Comparison of ENCODE assay signal across 11 mouse cellular contexts in the genomic region with DNA sequence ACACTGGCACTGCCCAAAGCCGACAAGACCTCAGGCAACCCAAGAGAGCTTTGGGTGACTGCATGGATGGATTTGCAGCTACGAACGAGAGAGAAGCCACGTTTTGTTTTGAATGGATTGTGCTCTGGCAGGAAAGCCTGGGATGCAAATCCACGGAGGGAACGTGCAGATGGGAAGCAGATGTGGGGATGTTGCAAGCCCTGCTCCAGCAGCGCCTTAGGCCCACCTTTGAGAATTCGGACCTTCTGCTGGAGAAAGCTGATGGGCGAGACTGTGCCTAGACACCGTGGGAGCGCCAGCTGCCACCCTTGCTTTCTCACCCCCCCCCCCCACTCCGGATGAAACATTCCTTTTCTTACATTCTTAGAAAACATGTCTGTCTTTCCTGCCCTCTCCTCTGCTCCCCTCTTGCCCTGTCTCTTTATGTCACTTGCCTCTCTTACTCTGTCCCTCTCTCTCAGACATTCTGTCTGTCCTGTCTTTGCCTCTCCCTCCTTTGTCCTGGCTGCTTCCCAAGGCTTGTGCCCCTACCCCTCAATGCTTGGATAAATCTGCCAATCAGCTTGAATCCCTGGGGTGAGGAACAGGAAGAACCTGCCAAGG. TPM values are rescaled to one million over a fixed set of nuclear protein-coding genes. Genes with fewer than 3 reads are reported as not detected.
A peak's percentile ranks its signal among the peaks of the same experiment; 100 is the strongest.
DNase-seq lines count a peak whose midpoint lies in the region; ATAC-seq lines count a peak whose summit lies in the region.
"Had no signal": no experiment of that assay in that cellular context is flagged by ENCODE, and none has a peak within 500 bp of the region (broad histone marks: within the 10 kb centered on the region; RNA-seq: fewer than 3 reads in every experiment).

No protein-coding gene starts in this region.

- H3K27ac ChIP-seq in forebrain, embryonic 15.5 days (replicated peaks): peak overlapping the region; percentile 11; the same call in 1 of the 2 replicates
- H3K27ac ChIP-seq in hindbrain, embryonic 13.5 days: peak overlapping the region; percentile 62
- H3K27ac ChIP-seq in neural tube, embryonic 11.5 days (ENCODE audit: low read depth, low read length): 0 out of 2 replicates have a peak overlapping the region, but pooled peaks have one; percentile 27
- H3K27ac ChIP-seq in kidney, embryonic 16.5 days (ENCODE audit: low read length): no peak overlapping the region
- no peak overlapping the region for H3K27ac ChIP-seq in intestine, embryonic 16.5 days (ENCODE audit: low read length)
- H3K27ac ChIP-seq: layer of hippocampus, adult 2 months had no signal

- H3K4me3 ChIP-seq in forebrain, embryonic 15.5 days: no peak overlapping the region
- H3K4me3 ChIP-seq in hindbrain, embryonic 13.5 days: no peak overlapping the region
- H3K4me3 ChIP-seq in neural tube, embryonic 11.5 days (ENCODE audit: low read depth, low read length): no peak overlapping the region
- no peak overlapping the region for H3K4me3 ChIP-seq in kidney, embryonic 16.5 days (ENCODE audit: low read length)
- no peak overlapping the region for H3K4me3 ChIP-seq in intestine, embryonic 16.5 days (ENCODE audit: low read length)
- H3K4me3 ChIP-seq: erythroblast, embryonic 14.5 days; layer of hippocampus, adult 2 months; neural tube, embryonic 12.5 days had no signal

- no peaks in the 10 kb centered on the region for H3K36me3 ChIP-seq in forebrain, embryonic 15.5 days
- H3K36me3 ChIP-seq in hindbrain, embryonic 13.5 days: no peaks in the 10 kb centered on the region
- H3K36me3 ChIP-seq in neural tube, embryonic 11.5 days (ENCODE audit: control insufficient read depth, insufficient read depth, low read length): no peaks in the 10 kb centered on the region
- H3K36me3 ChIP-seq in kidney, embryonic 16.5 days (ENCODE audit: insufficient read depth, low read length): no peaks in the 10 kb centered on the region
- H3K36me3 ChIP-seq in intestine, embryonic 16.5 days (ENCODE audit: control insufficient read depth, insufficient read depth, low read length): no peaks in the 10 kb centered on the region
- H3K36me3 ChIP-seq: neural tube, embryonic 12.5 days had no signal

- 65% methylated on average over 11 of the region's 12 CpGs for WGBS in forebrain, embryonic 15.5 days
- 60% methylated on average over 12 of the region's 12 CpGs for WGBS in hindbrain, embryonic 13.5 days
- 61% methylated on average over 12 of the region's 12 CpGs for WGBS in neural tube, embryonic 11.5 days
- WGBS in kidney, embryonic 16.5 days: 75% methylated on average over 12 of the region's 12 CpGs
- WGBS in intestine, embryonic 16.5 days: 67% methylated on average over 12 of the region's 12 CpGs

- no peaks in the 10 kb centered on the region for H3K9me3 ChIP-seq in forebrain, embryonic 15.5 days
- no peaks in the 10 kb centered on the region for H3K9me3 ChIP-seq in hindbrain, embryonic 13.5 days
- H3K9me3 ChIP-seq in neural tube, embryonic 11.5 days (ENCODE audit: control insufficient read depth, low read length): no peaks in the 10 kb centered on the region
- no peaks in the 10 kb centered on the region for H3K9me3 ChIP-seq in kidney, embryonic 16.5 days (ENCODE audit: low read length)
- no peaks in the 10 kb centered on the region for H3K9me3 ChIP-seq in intestine, embryonic 16.5 days (ENCODE audit: control insufficient read depth, low read length)
- H3K9me3 ChIP-seq: neural tube, embryonic 12.5 days had no signal

- peak; percentile 13; the same call in 1 of the 2 replicates for ATAC-seq in forebrain, embryonic 15.5 days (replicated peaks)
- ATAC-seq in hindbrain, embryonic 13.5 days (ENCODE audit: low FRiP score): peak; percentile 74
- no peak for ATAC-seq in neural tube, embryonic 11.5 days (ENCODE audit: insufficient read depth, low FRiP score, low TSS enrichment)
- no peak for ATAC-seq in kidney, embryonic 16.5 days (ENCODE audit: low FRiP score, low TSS enrichment)
- no peak for ATAC-seq in intestine, embryonic 16.5 days

- H3K9ac ChIP-seq in forebrain, embryonic 15.5 days (replicated peaks): no peak overlapping the region
- H3K9ac ChIP-seq in hindbrain, embryonic 13.5 days: peak overlapping the region; percentile 13; the same call in 1 of the 2 replicates
- no peak overlapping the region for H3K9ac ChIP-seq in neural tube, embryonic 11.5 days (ENCODE audit: low read length)
- H3K9ac ChIP-seq in kidney, embryonic 16.5 days (replicated peaks; ENCODE audit: low read length): no peak overlapping the region
- no peak overlapping the region for H3K9ac ChIP-seq in intestine, embryonic 16.5 days (ENCODE audit: low read depth, low read length)
- H3K9ac ChIP-seq: neural tube, embryonic 12.5 days had no signal

- 0 out of 2 replicates have a peak, but pooled peaks cover 11% of the 10 kb centered on the region for H3K4me1 ChIP-seq in forebrain, embryonic 15.5 days
- peaks cover 13% of the 10 kb centered on the region for H3K4me1 ChIP-seq in hindbrain, embryonic 13.5 days (replicated peaks)
- no peaks in the 10 kb centered on the region for H3K4me1 ChIP-seq in neural tube, embryonic 11.5 days (ENCODE audit: control insufficient read depth, insufficient read depth, low read length)
- H3K4me1 ChIP-seq in kidney, embryonic 16.5 days (ENCODE audit: insufficient read depth, low read length): no peaks in the 10 kb centered on the region
- H3K4me1 ChIP-seq in intestine, embryonic 16.5 days (ENCODE audit: control insufficient read depth, insufficient read depth, low read length): no peaks in the 10 kb centered on the region

- no peaks in the 10 kb centered on the region for H3K27me3 ChIP-seq in forebrain, embryonic 15.5 days
- H3K27me3 ChIP-seq in hindbrain, embryonic 13.5 days: no peaks in the 10 kb centered on the region
- H3K27me3 ChIP-seq in neural tube, embryonic 11.5 days (ENCODE audit: control insufficient read depth, insufficient read depth, low read length): no peaks in the 10 kb centered on the region
- H3K27me3 ChIP-seq in kidney, embryonic 16.5 days (ENCODE audit: insufficient read depth, low read length): no peaks in the 10 kb centered on the region
- no peaks in the 10 kb centered on the region for H3K27me3 ChIP-seq in intestine, embryonic 16.5 days (replicated peaks; ENCODE audit: control insufficient read depth, insufficient read depth, low read length)
- H3K27me3 ChIP-seq: neural tube, embryonic 12.5 days had no signal

- DNase-seq in gastrocnemius, adult 18-20 months (ENCODE audit: low spot score): peak; percentile 52
- DNase-seq in gastrocnemius, postnatal 10 days: no peak
- DNase-seq in neural tube, embryonic 11.5 days (ENCODE audit: low spot score): no peak
- DNase-seq in layer of hippocampus, adult 8-10 months (ENCODE audit: low spot score in 2 of 2): no peak

- H3K4me2 ChIP-seq in forebrain, embryonic 15.5 days (replicated peaks): no peak overlapping the region
- H3K4me2 ChIP-seq in hindbrain, embryonic 13.5 days: no peak overlapping the region
- H3K4me2 ChIP-seq in neural tube, embryonic 11.5 days (ENCODE audit: low read depth): no peak overlapping the region
- no peak overlapping the region for H3K4me2 ChIP-seq in kidney, embryonic 16.5 days (replicated peaks; ENCODE audit: low read depth, low read length)
- H3K4me2 ChIP-seq in intestine, embryonic 16.5 days (ENCODE audit: low read depth, low read length): no peak overlapping the region
- H3K4me2 ChIP-seq: neural tube, embryonic 12.5 days had no signal

RNA-seq across cellular contexts. Expression of gene Ltbp2, which starts 30.8 kb away (rescaled TPM):
- 1 to 10 TPM; 2.6 to 3.1 TPM for total RNA-seq in gastrocnemius, adult 18-20 months (2021)
- total RNA-seq in gastrocnemius, postnatal 10 days (2021): 1 to 10 TPM; 1.9 to 2.5 TPM
- 0.15 and 0.33 TPM in 2 replicates for polyA plus RNA-seq in forebrain, embryonic 15.5 days (2015; fragmentation: Nextera tagmentation; extraction: Ambion mirVana)
- 0.14 and 0.31 TPM in 2 replicates for polyA plus RNA-seq in hindbrain, embryonic 13.5 days (2015; fragmentation: Nextera tagmentation; extraction: Ambion mirVana)
- 0.17 and 0.20 TPM in 2 replicates for polyA plus RNA-seq in neural tube, embryonic 11.5 days (2014; fragmentation: Nextera tagmentation; extraction: Ambion mirVana)
- total RNA-seq in layer of hippocampus, adult 8-10 months (2022): under 1 TPM in 3 of 4 experiments, not detected in 1; 0.20 to 0.33 (median 0.25) TPM
- polyA plus RNA-seq in kidney, embryonic 16.5 days (2015; fragmentation: Nextera tagmentation; extraction: Ambion mirVana): 0.89 and 0.98 TPM in 2 replicates
- polyA plus RNA-seq in intestine, embryonic 16.5 days (2015; fragmentation: Nextera tagmentation; extraction: Ambion mirVana): 0.83 and 1.9 TPM in 2 replicates

Comparison
In these comparisons a context has a peak if more than half of its experiments do, and no peak if none do; other contexts are left out.
1. ATAC-seq: peak in forebrain, embryonic 15.5 days (single experiment) and hindbrain, embryonic 13.5 days (single experiment); none in neural tube, embryonic 11.5 days (single experiment), kidney, embryonic 16.5 days (single experiment) and intestine, embryonic 16.5 days (single experiment).
2. H3K27ac ChIP-seq: peak in forebrain, embryonic 15.5 days (single experiment), hindbrain, embryonic 13.5 days (single experiment) and neural tube, embryonic 11.5 days (single experiment); none in kidney, embryonic 16.5 days (single experiment) and intestine, embryonic 16.5 days (single experiment).